Mouse (Mus musculus): Measurements from ENCODE around the gene Gm27027.

Gene Gm27027

DNA sequence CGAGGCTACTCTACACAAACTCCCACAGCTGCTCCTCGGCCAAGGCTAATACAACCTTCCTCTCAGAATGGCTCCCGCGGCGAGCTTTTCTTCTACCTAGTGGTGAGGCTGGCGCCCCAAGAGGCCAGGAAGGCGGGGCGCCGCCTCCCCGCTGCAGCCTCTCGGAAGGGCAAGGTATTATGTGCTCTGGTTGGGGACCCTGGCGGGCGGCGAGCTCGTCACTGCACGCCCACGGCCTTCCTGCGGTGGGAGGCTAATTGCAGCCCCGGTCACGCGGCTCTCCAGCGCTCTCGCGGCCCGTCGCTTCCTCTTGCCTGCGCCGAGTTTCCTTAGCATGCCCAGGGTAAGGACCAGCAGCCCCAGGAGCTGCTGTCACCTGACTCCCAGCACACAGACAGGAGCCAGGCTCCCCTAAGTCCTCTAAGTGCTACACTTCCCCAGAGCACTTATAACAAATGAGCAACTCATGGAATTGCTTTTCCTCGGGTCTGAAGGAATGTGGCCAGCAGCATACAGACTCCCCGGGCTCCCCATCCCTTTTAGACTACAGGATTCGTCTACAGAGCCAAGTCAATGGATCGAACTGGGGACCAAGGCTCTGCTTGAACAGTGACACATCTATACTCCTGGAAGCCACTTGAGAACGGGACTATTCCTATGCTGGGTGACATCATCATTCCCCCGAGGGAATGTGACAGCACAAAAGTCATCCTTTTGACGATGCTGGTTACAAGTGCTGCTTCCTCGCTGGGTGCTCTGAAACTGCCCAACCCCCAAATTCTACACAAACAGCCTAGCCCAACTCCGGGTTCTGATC, 19.5 kb downstream of the Gm27027 start:
- peak; percentile 28 to 34 for DNase-seq (ENCODE audit: low spot score in 2 of 2)

DNA sequence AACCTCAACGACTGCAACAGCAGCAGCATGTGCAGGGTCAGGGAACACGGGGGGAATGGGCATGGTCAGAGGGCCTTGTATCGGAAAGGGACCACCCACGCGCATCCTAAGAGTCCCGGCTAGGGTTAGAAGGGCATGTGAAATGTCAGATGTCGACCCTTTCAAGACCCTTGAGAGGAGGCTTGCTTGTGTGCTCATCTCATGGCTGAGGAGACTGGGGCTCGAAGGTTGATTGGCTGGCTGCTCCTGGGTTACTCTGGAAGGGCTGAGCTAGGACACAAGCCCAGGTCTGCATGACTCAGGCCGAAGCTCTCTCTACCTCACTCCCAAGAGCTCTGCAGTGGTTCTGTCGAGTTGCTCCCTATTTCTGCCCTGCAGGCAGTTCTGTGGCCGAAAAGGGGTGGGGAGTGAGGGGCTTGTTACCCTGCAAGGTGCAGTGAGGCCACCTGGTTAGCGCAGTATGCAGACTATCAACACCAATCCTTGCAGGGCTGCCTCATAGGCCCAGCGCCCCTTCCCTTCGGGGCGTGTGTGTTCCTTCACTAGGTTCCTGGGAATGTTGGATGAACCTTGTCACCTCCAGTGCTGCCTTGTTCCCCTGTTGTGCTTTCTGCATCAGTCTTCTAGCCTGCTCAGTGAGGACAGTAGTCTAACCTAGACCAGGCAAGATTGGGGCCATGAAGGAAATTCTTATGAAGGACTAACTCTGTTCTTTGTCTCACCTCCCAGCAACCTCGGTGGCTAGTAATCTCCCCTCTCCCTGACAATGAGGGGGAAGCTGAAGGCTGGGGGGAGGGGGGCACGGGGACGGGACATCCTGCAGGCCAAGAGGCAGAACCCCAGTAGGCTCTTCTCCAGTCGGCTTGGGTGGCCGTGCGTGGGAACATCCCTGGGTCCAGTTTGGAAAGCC, 20.4 kb downstream of the Gm27027 start:
- no peak for DNase-seq (ENCODE audit: low spot score in 2 of 2)

DNA sequence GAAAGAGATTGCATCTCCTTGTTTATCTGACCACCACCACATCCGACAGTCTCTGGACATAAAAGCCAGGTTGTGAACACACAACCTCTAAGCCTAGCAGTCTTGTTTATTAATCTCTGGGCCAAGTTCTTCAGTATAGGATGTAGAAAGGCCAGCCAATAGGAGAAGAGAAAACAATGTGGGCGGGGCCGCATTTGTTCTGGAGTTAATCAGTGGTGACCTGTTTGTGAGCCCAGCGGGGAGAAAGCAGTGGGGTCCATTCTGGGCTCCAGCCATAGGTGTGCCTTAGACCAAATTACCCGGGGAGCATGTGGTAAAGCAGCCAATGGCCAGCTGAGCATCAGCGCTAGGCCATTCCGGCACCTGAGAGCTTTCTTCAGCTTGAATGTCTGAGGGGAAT, 21.1 kb downstream of the Gm27027 start:
- DNase-seq (ENCODE audit: low spot score in 2 of 2), result no peak

DNA sequence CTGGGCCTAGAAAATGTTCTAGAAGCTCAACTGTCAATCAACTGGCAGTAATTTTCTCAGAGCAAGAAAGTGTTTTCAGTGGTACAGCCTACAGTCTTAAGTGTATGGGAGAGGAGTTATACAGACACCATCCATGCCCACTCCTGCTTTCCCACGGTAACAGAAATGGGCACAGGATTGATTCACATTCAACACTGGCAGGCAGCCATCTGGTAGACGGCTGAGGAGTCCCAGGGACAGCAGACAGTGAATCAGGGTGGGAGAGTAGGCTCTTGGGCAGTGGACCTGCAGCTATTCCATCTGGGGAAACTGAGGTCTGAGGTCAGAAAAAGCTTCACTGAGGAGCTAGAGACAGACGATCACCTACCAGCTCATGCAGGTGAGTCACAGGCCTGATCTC, 24.5 kb downstream of the Gm27027 start:
- no peak for DNase-seq (ENCODE audit: low spot score in 2 of 2)

DNA sequence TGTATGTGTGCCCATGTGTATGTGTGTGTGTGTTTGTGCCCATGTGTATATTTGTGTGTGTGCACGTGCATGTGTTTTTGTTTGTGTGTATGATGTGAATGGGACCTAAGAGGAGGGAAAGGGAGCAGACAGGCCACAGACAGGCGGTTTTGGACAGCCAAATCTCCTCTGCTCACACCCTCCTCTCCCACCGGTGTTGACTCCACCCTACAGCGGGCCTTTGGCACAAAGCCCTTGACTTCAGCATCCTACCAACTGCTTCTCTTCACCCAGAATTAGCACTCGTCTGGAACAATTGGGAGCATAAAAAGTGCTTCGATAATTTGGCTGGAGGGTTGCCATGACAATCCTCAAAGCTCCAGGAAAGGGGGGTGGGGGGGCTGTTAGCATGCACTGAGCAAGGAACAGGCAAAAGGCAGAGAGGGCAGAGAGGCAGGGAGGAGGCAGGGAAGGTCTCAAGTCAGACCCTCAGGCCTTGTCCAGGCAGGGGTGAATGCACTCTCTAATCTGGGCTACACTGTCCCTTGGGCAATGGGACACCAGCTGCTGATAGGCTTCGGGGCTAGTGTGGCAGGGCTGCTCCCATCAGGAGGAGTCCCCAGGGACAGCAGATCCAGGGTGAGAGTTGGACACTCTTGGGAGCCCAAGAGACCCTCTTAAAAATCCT, 31.5 kb downstream of the Gm27027 start:
- DNase-seq (ENCODE audit: low spot score in 2 of 2), result peak in 1 of 2 experiments; percentile 47

DNA sequence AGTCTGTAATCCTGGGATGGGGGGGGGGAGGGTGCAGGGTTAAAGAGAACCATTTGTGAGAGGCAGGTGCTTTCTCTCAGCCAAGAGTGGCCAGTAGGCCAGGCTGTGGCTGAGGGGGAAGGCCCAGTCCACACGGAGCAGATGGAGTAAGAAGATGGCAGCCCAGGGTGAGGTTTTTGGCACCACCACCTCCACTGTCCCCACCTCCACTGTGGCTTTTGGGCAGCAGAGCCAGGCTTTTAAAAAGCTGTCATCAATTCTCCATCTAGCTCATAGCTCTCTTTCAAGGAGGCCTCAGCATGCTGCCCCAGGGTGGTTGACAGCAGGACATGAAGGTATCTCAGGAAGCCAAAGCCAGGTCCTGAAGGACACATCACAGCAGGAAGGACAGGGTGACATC, 32.4 kb downstream of the Gm27027 start:
- no peak for DNase-seq (ENCODE audit: low spot score in 2 of 2)

DNA sequence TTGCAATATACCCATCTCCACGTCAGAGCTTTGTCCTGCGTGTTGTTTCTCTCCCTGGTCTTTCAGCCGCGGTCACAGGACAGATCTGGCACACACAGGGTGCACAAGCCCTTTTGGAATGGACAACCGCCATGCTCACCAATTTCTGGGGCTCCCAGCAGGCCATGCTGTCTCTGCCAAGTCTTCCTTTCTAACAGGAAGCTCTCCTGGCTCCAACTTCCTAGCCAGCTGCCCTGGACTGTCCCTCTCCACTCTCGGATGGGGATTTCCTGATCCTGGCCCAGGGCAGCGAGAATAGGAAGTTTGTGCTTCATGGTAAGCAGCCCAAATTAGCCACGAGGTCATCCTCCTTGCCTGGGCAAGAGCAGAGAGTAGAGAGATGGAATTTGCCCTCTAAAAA, 34.4 kb downstream of the Gm27027 start:
- DNase-seq (ENCODE audit: low spot score in 2 of 2), result peak in 1 of 2 experiments; percentile 54

DNA sequence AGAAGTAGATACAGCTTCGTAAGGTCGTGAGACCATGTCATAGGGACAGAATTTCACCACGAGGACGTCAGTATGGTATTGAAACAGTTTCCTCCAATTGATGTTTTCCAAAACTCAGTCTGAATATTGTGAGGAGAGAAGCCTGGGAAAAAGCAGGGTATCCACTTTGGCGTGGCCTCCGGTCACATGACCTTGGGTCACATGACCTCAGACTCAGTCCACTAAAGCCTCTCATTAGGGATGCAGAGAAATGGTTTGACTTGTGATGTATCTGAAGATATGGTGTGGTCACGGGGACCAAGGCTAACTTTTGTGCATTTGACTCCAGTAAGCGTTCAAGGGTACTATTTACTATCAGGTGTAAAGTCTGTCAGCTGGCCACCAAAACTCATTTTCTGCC, 36.8 kb downstream of the Gm27027 start:
- no peak for DNase-seq (ENCODE audit: low spot score in 2 of 2)

DNA sequence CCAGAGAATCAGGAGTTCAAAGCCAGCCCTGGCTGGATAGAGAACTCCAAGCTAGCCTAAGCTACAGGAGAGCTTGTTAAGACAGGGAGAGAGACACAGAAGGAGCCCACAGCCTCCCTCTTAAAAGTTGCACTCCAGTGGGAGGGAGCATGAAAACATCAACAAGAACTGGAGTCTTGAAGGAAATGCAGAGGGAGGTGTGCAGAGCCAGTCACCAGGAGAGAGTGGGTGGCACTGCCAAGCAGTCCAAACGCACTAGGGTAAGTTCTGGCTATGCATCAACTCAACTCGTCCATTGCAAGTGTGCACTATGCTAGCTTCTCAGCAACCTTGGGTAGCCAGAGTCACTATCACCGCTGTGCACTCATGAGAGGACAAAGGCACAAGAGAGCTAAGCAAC, 37.9 kb downstream of the Gm27027 start:
- no peak for DNase-seq (ENCODE audit: low spot score in 2 of 2)

DNA sequence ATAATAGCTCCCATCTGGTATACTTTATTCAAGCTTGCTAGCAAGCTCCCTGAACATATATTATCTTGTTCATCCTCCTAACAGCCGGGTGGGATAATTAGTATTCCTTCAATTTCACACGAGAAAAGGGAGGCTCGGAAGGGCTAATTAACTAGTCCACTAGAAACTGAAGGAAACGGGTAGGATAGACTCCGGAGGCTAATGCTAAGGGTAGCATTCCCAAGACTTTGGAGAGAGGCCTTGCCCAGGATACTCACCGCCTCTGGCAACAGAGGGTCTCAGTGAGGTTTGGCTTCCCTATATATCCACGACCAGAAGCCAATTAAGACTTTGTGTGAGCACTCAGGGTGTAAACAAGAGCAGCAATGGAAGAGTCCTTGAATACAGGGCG, 38.4 kb downstream of the Gm27027 start:
- DNase-seq (ENCODE audit: low spot score in 2 of 2), result no peak

DNA sequence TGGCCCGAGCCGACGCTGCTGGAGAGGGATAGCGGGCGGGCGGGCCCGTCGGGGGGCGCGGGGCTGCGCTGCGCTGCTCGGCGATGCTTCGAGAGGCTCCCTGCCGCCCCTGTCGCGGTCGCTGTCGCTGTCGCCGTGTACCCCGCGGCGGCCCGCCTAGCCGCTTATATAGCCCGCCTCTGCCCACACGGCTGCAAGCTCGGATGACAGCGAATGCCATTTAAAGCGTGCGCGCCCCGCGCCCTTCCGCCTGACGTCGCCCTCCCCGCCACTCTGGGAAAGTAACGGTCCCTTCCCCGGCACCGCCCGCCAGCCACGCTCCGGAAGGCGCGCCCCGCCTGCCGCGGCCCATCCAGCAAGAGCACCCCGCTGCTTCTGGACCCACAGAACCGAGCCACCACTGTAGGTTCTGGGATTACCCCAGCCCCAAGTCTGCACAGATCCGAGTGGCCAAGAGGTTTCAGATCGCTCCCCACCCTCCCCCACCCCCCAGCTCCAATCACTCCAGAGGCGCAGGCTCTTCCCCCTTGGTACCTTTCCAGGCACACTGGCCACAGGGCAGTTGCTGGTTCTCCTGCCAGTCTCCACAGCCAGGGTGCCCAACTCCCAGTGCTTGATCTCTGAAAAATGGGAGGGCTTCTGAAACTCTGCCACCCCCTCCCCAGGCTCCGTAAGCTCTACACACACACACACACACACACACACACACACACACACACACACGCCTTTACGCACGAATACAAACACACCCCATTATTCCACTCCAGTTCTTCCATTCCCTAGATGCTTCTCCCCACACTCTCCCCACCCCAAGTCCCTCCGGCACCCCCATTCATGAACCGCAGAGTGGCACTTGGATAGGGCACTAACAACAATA, 39.0 kb downstream of the Gm27027 start, which contains the start of gene Gm13889:
Gm13889 (minus strand) TSS at position 294 of the 877 bp plus-strand sequence.
- DNase-seq (ENCODE audit: low spot score in 2 of 2), result peak; percentile 53 to 70

DNA sequence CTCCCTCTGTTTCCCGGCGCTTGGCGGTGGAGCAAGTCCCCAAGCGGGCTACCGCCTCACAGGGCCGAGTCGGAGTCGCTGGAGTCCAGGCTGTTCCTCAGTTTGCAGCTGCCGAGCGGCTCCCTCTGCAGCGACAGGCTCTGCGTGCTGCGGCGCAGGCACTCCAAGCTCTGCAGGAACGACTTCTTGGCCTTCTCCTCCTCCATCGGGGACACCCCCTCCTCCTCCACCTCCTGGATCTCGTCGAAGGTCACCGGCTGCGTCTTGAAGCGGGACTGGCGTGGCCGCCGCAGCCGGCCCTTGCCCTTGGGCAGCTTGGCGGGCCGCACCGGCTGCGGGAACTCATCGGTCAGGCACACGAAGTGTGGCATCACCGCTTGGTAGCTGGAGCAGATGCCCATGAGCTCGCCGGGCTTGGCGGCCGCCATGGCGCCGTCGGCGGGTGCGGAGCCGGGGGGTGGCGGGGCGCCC, 39.8 kb downstream of the Gm27027 start:
- DNase-seq (ENCODE audit: low spot score in 2 of 2), result peak in 1 of 2 experiments; percentile 41

DNA sequence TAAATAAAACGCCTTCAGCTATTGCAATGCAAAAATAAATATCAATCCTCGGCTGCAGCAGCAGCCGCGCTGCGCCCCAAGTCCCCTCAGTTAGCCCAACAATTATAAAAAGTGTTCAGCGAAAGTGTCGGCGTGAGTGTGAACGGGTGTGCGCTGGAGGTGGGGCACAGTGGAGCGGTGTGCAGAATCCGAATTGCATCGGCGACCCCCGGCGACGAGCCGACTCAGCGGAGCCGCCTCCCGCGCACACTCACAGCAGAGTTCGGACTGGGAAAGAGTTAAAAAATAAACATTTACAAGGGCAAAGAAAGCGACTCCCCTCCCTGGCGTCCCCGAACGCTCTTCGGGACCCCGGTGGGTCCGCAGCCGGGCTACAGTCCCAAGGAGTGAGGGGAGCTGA, 40.3 kb downstream of the Gm27027 start:
- no peak for DNase-seq (ENCODE audit: low spot score in 2 of 2)

DNA sequence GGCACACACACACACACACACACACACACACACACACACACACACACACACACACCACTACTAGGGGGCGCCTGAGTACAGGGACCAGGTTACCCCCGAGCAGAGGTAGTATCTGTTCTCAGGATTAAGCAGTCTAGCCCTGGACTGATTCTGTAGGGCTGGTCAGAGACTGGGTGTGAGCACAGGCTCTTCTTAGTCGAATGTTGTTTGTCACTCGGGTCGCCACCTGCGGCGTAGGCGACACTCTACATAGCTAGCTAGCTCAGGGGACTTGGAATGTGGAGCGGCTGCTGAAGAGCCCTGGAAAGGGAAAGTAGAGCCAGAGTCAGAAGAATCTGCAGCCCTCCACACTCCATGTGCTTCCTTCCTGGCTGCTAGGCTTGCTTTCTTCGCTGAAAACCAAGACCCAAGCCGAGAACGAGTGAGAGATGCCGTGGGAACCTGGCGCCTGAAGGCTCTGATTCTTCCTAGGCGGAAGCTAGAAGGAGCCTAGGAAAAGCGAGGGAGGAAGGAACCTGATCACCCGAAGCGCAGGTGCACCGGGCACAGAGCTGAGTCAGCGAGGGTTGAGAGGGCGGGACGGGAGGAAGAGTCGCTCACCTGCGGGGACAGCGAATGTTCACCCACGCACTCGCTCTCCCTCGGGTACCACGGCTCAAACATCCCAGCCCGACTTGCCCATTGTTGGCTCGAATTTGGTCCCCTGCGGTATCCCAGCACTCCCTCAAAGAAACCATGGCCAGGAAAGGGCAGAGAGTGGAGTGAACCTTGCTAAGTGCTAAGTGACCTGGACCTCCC, 41.2 kb downstream of the Gm27027 start:
- no peak for DNase-seq (ENCODE audit: low spot score in 2 of 2)

DNA sequence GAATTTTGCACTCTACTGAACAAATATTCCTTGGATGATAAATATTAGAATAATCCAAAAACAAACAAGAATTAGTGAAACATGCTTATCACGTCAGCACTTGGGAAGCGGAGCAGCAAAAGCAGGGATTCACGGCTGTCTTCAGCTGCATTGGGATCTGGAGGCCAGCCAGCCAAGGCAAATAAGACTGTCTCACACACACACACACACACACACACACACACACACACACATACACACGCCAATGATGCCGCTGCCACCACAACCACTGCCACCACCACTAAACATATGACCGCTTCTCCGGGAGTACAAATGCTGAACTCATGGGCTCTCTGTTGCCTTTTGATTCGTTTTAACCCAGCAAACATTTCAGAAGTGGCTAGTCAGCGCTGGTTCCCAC, 42.4 kb downstream of the Gm27027 start:
- DNase-seq (ENCODE audit: low spot score in 2 of 2), result no peak

DNA sequence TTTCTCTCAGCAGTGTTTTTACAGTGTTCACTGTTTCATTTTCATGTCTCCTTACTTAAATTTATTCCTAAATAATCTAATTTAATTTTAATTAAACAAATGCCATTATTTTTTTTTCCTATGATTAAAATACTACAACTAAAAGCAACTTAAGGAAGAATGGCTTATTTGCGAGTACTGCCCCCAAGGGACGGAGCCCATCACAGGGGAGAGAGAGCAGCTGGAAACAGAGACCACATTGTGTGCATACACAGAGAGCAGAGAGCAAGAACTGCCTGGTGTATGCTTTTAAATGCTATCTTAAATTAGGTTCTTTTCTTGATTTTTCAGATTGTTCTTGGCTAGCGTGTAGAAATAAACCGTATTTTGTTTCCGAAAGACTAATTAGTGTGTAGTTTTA, 49.2 kb downstream of the Gm27027 start:
- DNase-seq (ENCODE audit: low spot score in 2 of 2), result no peak

DNA sequence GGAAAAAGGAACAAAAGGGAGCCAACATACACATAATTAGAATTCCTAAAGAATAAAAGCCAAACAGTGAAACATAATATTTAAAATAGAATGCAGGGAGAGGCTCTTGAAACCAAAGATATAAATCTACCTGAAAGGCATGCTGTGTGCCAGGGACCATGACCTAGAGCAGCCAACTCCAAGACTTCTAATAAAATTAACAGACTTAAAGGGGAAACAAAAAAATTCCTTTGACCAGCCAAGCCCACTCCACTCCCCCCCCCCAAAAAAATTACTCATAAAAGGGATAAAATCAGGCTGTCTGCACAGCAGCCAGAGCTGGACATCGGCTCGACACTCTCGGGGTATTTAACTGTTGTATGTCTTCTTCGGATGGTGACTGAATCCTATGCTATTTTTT, 51.3 kb downstream of the Gm27027 start:
- DNase-seq (ENCODE audit: low spot score in 2 of 2), result no peak

DNA sequence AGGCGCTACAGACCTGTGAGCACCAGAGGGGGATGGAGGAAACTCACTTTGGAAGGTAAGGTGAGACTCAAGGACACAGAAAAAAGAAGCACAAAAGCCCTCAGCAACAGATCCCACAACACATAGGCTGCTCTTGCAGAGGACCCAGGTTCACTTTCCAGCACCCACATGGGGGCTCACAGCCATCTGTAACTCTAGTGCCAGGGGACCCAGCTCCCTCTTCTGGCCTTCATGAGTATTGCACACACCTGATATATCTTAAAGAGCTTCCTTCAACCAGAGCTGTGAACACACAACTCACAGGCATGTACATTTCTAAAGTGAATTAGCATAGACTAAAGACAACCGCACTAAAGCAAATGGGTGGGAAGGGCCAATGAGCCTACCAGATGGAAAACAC, 52.1 kb downstream of the Gm27027 start:
- DNase-seq (ENCODE audit: low spot score in 2 of 2), result no peak

DNA sequence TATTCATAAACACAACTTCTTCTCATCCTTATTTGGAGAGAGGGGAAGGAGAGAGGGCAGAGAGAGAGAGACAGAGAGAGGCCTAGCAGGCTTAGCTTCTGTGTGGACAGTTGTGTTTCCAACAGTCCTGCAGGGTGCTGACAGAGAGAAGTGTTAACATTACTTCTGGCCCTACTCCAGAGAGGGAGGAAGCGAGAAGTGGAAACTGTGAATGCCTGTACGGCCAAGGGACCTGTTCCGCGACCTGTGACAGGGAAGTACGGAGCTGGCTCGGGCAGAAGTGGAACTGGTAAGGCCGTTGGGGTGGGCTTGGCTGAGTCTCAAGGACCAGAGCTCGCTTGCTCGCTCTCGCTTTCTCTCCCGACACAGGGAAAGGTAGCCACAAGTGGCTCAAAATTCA, 54.5 kb downstream of the Gm27027 start:
- no peak for DNase-seq (ENCODE audit: low spot score in 2 of 2)

DNA sequence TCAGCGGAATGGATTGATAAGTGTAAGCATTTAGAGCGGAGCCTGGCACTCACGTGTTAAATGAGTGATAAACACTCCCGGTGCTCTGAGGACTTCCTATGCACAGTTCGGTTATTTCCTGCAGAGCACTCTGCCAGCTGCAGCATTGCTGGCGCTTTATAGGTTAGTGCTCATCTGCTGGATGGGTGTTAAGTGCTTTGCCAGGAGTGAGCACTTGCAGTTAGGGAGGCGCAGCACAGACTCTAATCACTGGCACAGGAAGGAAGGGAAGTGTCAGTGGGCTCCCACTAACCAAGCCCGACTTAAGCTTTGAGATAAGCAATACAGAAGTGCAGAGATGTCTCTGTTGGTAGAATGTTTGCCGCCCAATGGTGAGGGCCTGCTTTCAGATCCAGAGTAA, 57.6 kb downstream of the Gm27027 start:
- DNase-seq (ENCODE audit: low spot score in 2 of 2), result no peak

All from cerebellum, postnatal 4 days (tissue).